Mouse (Mus musculus) liver, embryonic 12.5 days (tissue): Measurements from ENCODE around the gene Dtx2. TPM values are rescaled to one million over a fixed set of nuclear protein-coding genes. Genes with fewer than 3 reads are reported as not detected.

Experiments used
- ATAC-seq: fragments of 200-750 bp; cut with Nextera tagmentation; 2 replicates; pipeline ENCODE4 v1.8.0; 2017; ENCODE audit warnings: moderate number of reproducible peaks, mild to moderate bottlenecking, moderate library complexity
- H3K27ac ChIP-seq: fragments of 300-500 bp; sonication (generic); 2 replicates; pipeline ENCODE4 v1.5.1; 2016; ENCODE audit warnings: mild to moderate bottlenecking
- H3K27me3 ChIP-seq: fragments of 300-500 bp; sonication (generic); replicated peaks from 2 replicates; pipeline ENCODE4 v1.6.1; 2016; ENCODE audit warnings: mild to moderate bottlenecking, moderate library complexity
- H3K36me3 ChIP-seq: fragments of 300-500 bp; sonication (generic); 2 replicates; pipeline ENCODE4 v1.6.1; 2016; ENCODE audit warnings: mild to moderate bottlenecking, moderate library complexity
- H3K4me1 ChIP-seq: fragments of 300-500 bp; sonication (generic); 2 replicates; pipeline ENCODE4 v1.6.1; 2016
- H3K4me2 ChIP-seq: fragments of 300-500 bp; sonication (generic); 2 replicates; pipeline ENCODE4 v1.6.1; 2016; ENCODE audit warnings: mild to moderate bottlenecking, moderate library complexity
- H3K4me3 ChIP-seq: fragments of 300-500 bp; sonication (generic); 2 replicates; pipeline ENCODE4 v1.5.1; 2016; ENCODE audit warnings: mild to moderate bottlenecking, moderate library complexity
- H3K9ac ChIP-seq: fragments of 300-500 bp; sonication (generic); 2 replicates; pipeline ENCODE4 v1.6.1; 2016; ENCODE audit warnings: mild to moderate bottlenecking, moderate library complexity
- H3K9me3 ChIP-seq: fragments of 300-500 bp; sonication (generic); replicated peaks from 2 replicates; pipeline ENCODE4 v1.6.1; 2016; ENCODE audit warnings: mild to moderate bottlenecking, moderate library complexity
- WGBS: fragments of 180-500 bp; shearing (Covaris S2); methylation state at CpG from one replicate; pipeline ENCODE4 v1.1.7; 2016; ENCODE audit not compliant: insufficient replicate concordance; 5-methylcytosine and 5-hydroxymethylcytosine counted together
- polyA plus RNA-seq: library from polyadenylated mRNA; unstranded; fragments of >200 nt; fragmentation: Nextera tagmentation; extraction: Ambion mirVana; gene quantifications from 2 replicates; pipeline ENCODE4 v1.2.1, GENCODE M21; 2016

Dtx2 gene
- polyA plus RNA-seq, 1 experiment from 2014 or later = 11.3 TPM

GRCm38 (mm10) chr5:135960909-135961635, 33.5 kb upstream of the Dtx2 start:
- H3K4me3 ChIP-seq = peak overlapping the region; percentile 69
- H3K4me1 ChIP-seq = peaks cover 74% of the 10 kb centered on the region
- 79% methylated on average over 15 of the region's 15 CpGs for WGBS
- peaks cover 14% of the 10 kb centered on the region for H3K27me3 ChIP-seq
- H3K27ac ChIP-seq = peak overlapping the region; percentile 99
- no peaks in the 10 kb centered on the region for H3K36me3 ChIP-seq
- peak overlapping the region; percentile 77 for H3K9ac ChIP-seq
- no peak for ATAC-seq
- H3K9me3 ChIP-seq = no peaks in the 10 kb centered on the region
- H3K4me2 ChIP-seq = peak overlapping the region; percentile 99

GRCm38 (mm10) chr5:135962125-135962491, 32.5 kb upstream of the Dtx2 start:
- Histone ChIP-seq H3K27me3 (peaks cover 14% of the 10 kb centered on the region), H3K9me3 (no peaks in the 10 kb centered on the region), H3K9ac (peak overlapping the region; percentile 77), H3K4me1 (peaks cover 64% of the 10 kb centered on the region), H3K4me2 (peak overlapping the region; percentile 99), H3K27ac (peak overlapping the region; percentile 99), H3K4me3 (peak overlapping the region; percentile 69), H3K36me3 (no peaks in the 10 kb centered on the region)
- peak; percentile 78 for ATAC-seq
- WGBS = 2% methylated on average over 11 of the region's 11 CpGs

- H3K4me1 ChIP-seq = peaks cover 62% of the 10 kb centered on the region
- H3K4me2 ChIP-seq = peak overlapping the region; percentile 99
- no peaks in the 10 kb centered on the region for H3K36me3 ChIP-seq
- ATAC-seq = peak; percentile 92
- H3K27ac ChIP-seq = peak overlapping the region; percentile 99
- H3K27me3 ChIP-seq = peaks cover 14% of the 10 kb centered on the region
- under 1% methylated on average over 60 of the region's 64 CpGs for WGBS
- H3K9me3 ChIP-seq = no peaks in the 10 kb centered on the region
- peak overlapping the region; percentile 87 for H3K9ac ChIP-seq
- H3K4me3 ChIP-seq = peak overlapping the region; percentile 69
Measured at GRCm38 (mm10) chr5:135962492-135963279, 31.9 kb upstream of the Dtx2 start.

- Histone ChIP-seq H3K9ac (peak overlapping the region; percentile 87), H3K4me3 (peak overlapping the region; percentile 69), H3K4me2 (peak overlapping the region; percentile 99), H3K27me3 (peaks cover 14% of the 10 kb centered on the region), H3K36me3 (no peaks in the 10 kb centered on the region), H3K4me1 (peaks cover 56% of the 10 kb centered on the region), H3K9me3 (no peaks in the 10 kb centered on the region), H3K27ac (peak overlapping the region; percentile 99)
- WGBS = 12% methylated on average over 6 of the region's 6 CpGs
- ATAC-seq = no peak
Measured at GRCm38 (mm10) chr5:135963280-135963627, 31.3 kb upstream of the Dtx2 start.

GRCm38 (mm10) chr5:135965501-135965930, 29.1 kb upstream of the Dtx2 start:
- Histone ChIP-seq H3K9me3 (no peaks in the 10 kb centered on the region), H3K4me2 (peak overlapping the region; percentile 26), H3K4me1 (peaks cover 34% of the 10 kb centered on the region), H3K27me3 (peaks cover 14% of the 10 kb centered on the region), H3K9ac (no peak overlapping the region), H3K4me3 (no peak overlapping the region), H3K36me3 (no peaks in the 10 kb centered on the region), H3K27ac (no peak overlapping the region)
- no peak for ATAC-seq
- WGBS = 26% methylated on average over 24 of the region's 24 CpGs

GRCm38 (mm10) chr5:135966866-135967265, 27.7 kb upstream of the Dtx2 start:
- Histone ChIP-seq H3K9me3 (no peaks in the 10 kb centered on the region), H3K36me3 (no peaks in the 10 kb centered on the region), H3K27me3 (peaks cover 14% of the 10 kb centered on the region), H3K4me3 (no peak overlapping the region), H3K27ac (no peak overlapping the region), H3K4me1 (peaks cover 20% of the 10 kb centered on the region), H3K9ac (no peak overlapping the region), H3K4me2 (no peak overlapping the region)
- 52% methylated on average over 9 of the region's 9 CpGs for WGBS
- ATAC-seq = no peak

- no peak for ATAC-seq
- Histone ChIP-seq H3K9me3 (no peaks in the 10 kb centered on the region), H3K4me1 (peaks cover 8% of the 10 kb centered on the region), H3K4me3 (no peak overlapping the region), H3K27me3 (peaks cover 14% of the 10 kb centered on the region), H3K9ac (no peak overlapping the region), H3K36me3 (no peaks in the 10 kb centered on the region), H3K27ac (no peak overlapping the region), H3K4me2 (no peak overlapping the region)
- WGBS = 32% methylated on average over 1 of the region's 1 CpGs
Measured at GRCm38 (mm10) chr5:135968781-135969180, 25.8 kb upstream of the Dtx2 start.

GRCm38 (mm10) chr5:135970247-135970646, 24.4 kb upstream of the Dtx2 start:
- Histone ChIP-seq H3K9ac (no peak overlapping the region), H3K4me2 (no peak overlapping the region), H3K4me3 (no peak overlapping the region), H3K9me3 (no peaks in the 10 kb centered on the region), H3K4me1 (peaks cover 6% of the 10 kb centered on the region), H3K36me3 (no peaks in the 10 kb centered on the region), H3K27me3 (peaks cover 8% of the 10 kb centered on the region), H3K27ac (no peak overlapping the region)
- WGBS = 68% methylated on average over 6 of the region's 6 CpGs
- ATAC-seq = no peak

GRCm38 (mm10) chr5:135971876-135972275, 22.7 kb upstream of the Dtx2 start:
- Histone ChIP-seq H3K4me3 (no peak overlapping the region), H3K27me3 (no peaks in the 10 kb centered on the region), H3K4me1 (peaks cover 11% of the 10 kb centered on the region), H3K27ac (no peak overlapping the region), H3K36me3 (no peaks in the 10 kb centered on the region), H3K9me3 (no peaks in the 10 kb centered on the region), H3K9ac (no peak overlapping the region), H3K4me2 (no peak overlapping the region)
- no peak for ATAC-seq
- WGBS = 64% methylated on average over 7 of the region's 7 CpGs

- Histone ChIP-seq H3K9me3 (no peaks in the 10 kb centered on the region), H3K4me1 (peaks cover 11% of the 10 kb centered on the region), H3K4me2 (no peak within 1 kb of the TSS), H3K4me3 (no peak within 1 kb of the TSS), H3K9ac (no peak within 1 kb of the TSS), H3K27ac (no peak within 1 kb of the TSS), H3K27me3 (0 out of 2 replicates have a peak, but pooled peaks cover 3% of the 10 kb centered on the region), H3K36me3 (no peaks in the 10 kb centered on the region)
- 16% methylated on average over 9 of the region's 9 CpGs for WGBS
- ATAC-seq = no peak; the same call in 1 of the 2 replicates
Measured at GRCm38 (mm10) chr5:135974365-135974764, 20.2 kb upstream of the Dtx2 start, which contains the start of gene Ssc4d. Gene Ssc4d, minus strand, starts transcription at chr5:135974531.

GRCm38 (mm10) chr5:135975893-135976668, 18.5 kb upstream of the Dtx2 start:
- Histone ChIP-seq H3K4me3 (no peak overlapping the region), H3K9ac (no peak overlapping the region), H3K4me2 (no peak overlapping the region), H3K36me3 (no peaks in the 10 kb centered on the region), H3K27me3 (peaks cover 8% of the 10 kb centered on the region), H3K4me1 (peaks cover 11% of the 10 kb centered on the region), H3K9me3 (no peaks in the 10 kb centered on the region), H3K27ac (0 out of 2 replicates have a peak overlapping the region, but pooled peaks have one; percentile 32)
- WGBS = 80% methylated on average over 8 of the region's 8 CpGs
- ATAC-seq = peak; percentile 65; the same call in 1 of the 2 replicates
